Mouse (Mus musculus): Measurements from ENCODE around the gene Garem2.
"Not testable (repeated sequence)": the region's sequence is repeated elsewhere in the genome, so short reads cannot be mapped to it uniquely, and the experiment has no call there.

Garem2 gene

DNA sequence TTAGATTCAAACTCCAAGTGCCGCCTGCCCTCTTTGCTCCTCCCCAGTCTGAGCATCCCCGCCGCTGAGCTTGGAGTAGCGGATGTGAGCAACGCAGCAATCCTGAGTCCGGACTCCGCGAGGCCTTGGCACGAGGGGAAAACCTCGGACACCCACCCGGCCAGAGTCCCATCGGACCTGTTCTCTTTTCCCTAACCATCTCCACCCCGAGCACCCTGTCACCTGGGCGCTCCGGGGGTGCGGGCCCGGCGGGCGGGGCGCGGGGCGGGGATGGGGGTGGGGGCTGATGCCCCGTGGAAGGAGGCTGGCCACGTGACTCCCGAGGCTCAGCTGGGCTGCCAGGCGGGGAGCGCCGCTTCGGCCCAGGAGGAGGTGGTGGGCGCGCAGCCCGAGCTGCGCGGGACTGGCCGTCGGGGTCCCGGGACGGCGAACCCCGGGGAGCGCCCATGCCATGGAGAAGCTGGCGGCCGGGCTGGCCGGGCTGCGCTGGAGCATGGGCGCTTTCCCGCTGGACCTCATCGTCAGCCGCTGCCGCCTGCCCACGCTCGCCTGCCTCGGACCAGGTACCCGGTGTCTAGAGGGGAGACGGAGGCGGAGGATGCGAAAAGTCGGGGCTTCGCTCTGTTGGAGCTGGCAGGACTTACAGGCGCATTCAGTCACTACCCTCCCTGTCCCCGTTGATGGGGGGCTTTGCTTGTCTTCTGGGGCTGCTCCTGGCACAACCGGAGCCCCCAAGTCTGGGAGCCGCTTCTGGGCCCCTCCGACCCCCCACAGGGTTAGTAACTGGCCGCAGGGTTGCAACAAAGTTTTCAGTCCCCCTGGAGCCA is at the start of gene Garem2:
Garem2 (plus strand) TSS at position 321 of the 827 bp plus-strand sequence.
- DNase-seq (ENCODE audit: low spot score) = peak; percentile 53

DNA sequence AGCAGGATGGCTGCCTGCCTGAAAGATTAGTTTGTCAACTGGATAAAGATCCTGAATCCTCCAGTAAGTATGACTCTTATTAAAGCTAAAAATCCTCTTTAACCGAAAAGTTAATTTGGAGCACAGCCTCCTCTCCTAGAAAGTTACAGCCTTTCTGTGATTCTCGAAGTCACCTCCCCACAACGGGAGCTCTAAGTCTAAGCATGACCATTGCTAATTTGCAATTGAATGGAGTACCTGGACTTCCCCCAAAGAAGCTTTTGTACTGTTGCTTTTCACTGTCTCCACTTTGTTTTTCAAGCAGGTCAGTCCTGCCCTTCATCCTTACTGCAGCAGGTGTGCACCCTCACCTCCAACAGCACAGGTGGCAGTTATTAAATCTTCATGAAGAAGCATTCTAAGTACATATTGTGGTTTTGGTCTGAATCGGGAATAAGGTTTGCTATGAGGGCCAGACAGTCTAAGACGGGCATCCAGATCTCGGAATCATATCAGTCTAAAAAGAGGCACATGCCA is 46.7 kb upstream of the Garem2 start:
- no peak for DNase-seq (ENCODE audit: low spot score)

DNA sequence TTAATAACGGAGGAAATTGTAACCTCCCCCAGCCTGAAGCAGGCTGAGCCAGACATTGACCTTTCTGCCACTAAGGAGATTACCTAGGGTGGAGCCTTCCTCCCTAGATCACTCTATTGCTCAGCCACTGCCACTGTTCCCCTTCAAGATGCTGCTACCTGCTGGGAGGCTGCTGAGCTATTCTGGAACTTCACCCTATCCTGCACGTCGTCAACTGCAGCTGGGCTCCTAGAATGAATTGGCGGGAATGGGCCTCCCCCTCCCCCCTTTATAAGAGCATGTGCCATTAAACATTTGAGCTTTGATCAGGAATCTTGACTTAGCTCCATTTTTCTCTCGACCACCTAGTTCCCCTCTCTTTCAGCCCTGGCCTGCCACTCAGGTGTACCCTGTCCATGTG is 45.4 kb upstream of the Garem2 start:
- not testable (repeated sequence) for DNase-seq (ENCODE audit: low spot score)

DNA sequence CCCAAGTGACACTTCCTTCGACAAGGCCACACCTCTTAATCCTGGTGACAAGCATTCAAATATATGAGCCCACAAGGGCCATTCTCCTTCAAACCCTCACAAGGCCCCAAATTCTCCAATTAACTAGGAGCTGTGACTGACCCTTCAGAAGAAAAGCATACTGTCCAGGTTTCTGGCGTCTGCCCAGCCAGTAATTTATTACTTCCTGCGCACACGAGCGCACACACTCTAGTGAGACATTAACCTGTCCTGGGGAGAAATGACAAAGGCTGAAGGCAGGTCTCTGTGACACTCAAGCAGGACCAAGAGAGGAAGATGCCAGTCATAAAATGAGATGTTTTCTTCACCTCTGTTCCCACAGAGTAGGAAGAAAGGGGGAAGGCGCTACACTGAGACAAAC is 37.2 kb upstream of the Garem2 start:
- DNase-seq (ENCODE audit: low spot score) = no peak

DNA sequence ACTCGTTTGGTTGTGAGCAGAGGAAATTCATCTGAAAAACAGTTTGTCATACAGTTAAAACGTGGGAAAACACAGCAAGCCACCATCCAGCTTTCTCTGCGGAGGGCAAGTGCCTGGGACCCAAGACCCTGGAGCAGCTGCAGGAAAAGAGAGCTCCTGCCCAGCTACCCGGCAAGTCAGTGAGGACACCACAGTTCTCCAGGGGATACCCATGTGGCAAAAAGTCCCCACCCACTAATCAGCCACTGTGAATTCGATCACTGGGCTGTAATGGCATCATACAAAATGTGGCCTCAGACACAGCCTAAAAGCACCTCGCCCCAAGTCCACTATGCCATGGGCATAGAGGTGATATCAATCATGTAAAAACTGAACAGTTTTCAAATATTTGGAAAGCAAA is 33.3 kb upstream of the Garem2 start:
- DNase-seq (ENCODE audit: low spot score) = no peak

DNA sequence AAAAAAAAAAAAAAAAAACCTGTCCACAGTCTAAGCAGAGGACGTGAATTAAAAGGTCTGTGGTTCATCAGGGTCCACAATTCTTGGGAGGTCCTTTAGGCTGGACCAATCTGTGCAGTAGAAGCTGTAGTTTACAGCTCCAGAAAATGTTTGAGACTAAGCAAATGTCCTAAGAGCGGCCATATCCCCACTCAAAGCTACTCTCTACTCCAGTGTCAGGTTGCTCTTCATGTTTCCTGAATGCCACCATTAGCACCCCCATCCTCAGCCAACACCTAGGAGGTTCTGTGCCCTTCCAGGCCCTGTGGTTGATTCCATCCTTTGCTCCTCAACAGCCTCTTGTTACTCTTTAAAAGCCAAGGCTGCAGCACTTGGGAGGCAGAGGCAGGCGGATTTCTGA is 32.6 kb upstream of the Garem2 start:
- DNase-seq (ENCODE audit: low spot score) = no peak

DNA sequence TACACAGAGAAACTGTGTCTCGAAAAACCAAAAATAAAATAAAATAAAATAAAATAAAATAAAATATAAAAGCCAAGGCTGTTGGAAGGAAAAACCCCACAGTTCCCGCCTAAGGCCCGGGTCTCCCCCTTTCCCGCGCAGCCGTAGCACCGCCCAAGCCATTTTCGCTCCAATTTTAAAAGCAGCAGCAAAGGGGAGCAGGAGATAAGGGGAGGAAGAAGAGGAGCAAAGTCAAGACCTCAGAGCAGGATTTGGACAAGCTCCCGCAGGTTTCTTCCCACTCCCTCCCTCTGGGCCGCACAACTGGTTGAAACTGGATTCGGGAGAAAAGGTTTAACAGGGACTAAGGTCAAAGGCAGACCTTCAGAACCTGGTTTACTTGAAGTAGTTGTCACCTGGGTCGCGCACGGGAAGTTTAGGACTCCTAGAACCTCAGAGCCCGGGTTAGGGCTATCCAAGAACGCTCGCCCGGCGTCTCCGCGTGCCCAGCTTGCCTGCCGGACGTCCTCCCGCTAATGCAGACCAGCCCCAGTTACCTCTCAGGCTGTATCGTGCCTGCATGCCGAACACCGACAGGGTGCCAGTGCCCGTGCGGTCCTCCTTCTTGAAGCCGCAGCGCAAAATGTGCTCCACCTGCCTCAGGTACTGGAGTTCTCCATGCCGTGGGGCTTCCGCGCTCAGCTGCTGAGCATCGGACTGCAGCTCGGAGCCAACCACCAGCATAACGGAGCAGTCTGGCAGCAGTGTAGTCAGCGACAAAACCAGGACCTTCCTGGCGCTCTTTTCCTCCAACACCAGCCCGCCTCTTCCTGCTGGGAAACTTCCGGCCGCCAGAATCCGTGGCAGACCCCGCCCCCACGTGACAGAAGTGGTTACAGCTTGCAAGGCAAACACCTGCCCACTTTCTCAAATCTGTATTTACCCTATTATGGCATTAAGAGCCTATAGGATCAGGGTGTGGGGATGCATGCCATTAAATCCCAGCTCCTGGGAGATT is 31.8 kb upstream of the Garem2 start, which contains the start of gene Tyms:
Tyms (minus strand) TSS at position 793 of the 997 bp plus-strand sequence.
- peak; percentile 87 for DNase-seq (ENCODE audit: low spot score)

DNA sequence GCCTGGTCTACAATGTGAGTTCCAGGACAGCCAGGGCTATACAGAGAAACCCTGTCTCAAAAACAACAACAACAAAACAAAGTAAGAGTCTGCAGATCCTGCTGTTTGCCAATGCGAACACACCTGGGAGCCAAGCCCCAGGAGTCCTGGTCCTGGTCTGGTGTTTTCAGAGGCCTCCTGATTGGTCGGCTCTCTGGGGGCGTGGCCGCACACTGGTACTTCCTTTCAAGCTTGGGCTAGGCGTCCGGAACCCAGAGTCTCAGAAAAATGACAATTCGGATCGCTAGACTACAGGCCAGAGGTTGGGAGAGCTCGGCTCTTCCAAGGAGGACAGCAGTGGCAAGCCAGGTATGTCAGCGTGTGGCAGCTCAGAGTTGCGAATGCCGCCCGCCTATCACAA is 12.3 kb upstream of the Garem2 start:
- no peak for DNase-seq (ENCODE audit: low spot score)

DNA sequence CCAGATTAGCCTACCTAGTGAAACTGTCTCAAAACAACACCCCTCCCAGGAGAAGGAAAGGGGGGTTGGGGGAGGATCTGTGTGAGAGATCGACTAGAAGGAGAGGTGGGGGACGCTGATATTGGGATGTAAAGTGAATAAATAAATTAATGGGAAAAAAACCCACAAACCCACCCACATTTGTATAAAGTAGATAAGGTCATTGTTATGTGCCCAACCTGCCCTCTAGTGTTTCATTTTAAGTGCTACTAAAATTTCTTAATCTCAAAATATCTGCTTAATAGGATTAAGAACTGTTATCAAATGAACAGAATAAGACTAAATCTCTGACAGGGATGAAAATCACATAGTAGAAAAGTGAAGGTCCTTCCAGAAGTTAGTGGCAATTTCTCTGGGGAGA is 10.6 kb upstream of the Garem2 start:
- peak; percentile 23 for DNase-seq (ENCODE audit: low spot score)

DNA sequence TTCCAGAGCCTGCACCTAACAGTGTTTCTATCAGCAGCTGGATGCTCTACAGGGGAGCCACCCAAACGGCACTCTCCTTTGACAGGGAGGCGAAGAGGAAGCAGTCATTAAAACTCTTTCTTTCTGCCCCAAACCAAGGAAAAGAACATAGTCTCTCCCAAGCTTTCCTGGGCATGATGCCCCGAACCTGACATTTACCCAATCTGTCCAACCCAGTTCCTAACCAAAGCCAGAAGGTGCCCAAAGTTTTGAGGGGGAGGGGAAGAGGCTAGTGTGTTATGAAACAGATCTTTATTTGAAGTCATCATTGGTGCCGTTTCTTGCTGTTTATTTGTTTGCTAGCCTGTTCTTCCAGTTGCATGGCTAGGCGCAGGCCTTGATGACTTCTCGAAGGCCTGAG is 9.2 kb upstream of the Garem2 start:
- peak; percentile 23 for DNase-seq (ENCODE audit: low spot score)

DNA sequence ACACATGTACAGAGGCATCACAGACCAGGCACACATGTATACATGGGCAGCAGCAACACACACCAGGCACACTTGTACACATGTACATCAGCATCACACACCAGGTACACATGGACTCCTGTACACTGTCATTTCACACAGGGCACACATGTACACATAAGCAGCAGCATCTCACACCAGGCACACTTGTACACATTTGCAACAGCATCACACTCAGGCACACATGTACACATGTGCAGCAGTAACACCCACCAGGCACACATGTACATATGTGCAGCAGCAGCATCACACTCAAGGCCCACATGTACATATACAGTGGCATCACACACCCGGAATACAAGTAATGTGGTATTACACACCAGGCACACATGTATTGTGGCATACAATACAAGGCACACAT is 6.7 kb upstream of the Garem2 start:
- DNase-seq (ENCODE audit: low spot score) = no peak

DNA sequence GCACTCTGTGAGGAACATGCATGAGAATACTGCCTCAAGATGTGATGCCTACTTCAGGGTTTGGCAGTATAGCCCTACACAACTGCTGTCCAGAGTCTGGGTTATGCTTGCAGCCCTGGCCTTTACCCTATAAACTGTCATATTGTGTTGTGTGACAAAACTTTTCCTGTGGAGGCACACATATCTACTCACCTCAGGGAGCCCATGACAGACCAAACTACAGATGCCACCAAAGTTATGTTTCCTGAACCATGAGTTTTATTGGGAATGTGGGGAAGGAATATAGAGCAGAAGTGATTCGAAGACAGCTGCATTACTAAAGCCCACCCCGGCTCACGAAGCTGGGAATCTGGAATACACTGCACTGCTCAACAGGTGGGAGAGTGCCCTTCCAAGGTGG is 1.6 kb upstream of the Garem2 start:
- peak; percentile 29 for DNase-seq (ENCODE audit: low spot score)

DNA sequence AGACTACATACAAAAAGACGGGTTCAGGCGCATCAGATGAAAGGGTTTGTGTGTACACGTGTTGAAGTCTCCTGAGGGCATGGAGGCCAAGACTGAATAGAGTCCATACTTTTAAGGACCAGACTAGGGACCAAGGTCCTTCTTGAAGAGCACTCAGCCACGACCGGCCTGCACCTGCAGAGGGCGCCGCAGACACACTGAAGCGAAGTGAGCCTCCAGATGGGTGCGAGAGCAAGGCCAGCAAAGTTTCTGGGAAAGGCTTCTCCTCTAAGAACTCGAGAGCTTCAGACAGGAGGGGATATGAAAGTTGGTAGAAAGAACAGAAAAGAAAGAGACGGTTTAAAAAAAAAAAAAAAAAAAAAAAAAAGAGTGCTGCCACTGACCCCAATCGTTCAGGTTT is 622 bp upstream of the Garem2 start:
- DNase-seq (ENCODE audit: low spot score) = peak; percentile 75

DNA sequence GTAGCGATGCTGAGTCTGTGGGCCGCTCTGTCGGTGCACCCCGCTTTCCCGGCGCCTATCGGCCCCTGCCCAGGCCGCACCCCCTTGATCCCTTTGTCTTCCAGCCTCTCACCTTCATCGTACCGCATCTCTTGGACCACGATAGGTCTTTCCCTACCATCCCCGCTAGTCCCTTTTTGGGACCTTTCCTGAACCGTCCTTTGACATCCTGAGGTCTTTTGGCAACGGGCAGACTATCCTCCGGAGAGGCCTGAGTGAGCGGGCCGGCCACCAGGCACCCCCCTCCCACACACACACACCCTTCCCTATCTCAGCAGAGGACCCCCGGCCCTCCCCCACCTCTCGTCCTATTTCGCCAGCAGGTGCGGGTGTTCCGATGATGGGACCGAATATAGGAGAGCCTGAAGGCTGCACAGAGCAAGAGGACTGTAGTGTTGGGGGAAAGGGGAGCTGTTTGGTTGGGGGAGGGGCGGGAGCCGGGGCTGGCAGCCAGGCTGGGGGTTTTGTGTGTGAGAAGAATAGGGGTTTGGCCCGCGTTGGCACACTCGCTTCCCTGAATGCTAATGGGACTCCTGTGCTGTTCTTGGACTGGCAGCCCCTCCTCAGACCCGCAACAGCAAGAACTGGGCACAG is 823 bp downstream of the Garem2 start, which contains the start of gene 3110082J24Rik:
3110082J24Rik (minus strand) TSS at position 419 of the 633 bp plus-strand sequence.
- DNase-seq (ENCODE audit: low spot score) = peak; percentile 41

DNA sequence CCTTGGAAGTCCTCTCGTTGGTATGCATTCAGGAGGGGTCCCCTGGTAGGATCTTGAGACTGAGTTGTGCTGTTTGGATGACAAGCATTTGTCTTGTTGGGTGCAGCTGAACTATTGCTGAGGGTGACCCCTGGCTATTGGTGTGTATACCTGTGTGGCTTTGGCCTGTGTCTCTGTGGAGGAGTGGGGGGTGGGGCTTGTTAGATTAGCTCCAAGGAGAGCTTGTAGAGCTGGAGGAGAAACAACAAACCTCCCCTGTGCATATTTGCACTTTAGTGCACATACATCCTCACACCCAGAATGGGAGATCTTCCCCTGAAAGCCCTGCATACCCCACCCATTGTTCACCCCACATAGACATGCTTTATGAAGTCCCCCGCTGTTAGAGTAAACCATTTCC is 1.8 kb downstream of the Garem2 start:
- peak; percentile 37 for DNase-seq (ENCODE audit: low spot score)

DNA sequence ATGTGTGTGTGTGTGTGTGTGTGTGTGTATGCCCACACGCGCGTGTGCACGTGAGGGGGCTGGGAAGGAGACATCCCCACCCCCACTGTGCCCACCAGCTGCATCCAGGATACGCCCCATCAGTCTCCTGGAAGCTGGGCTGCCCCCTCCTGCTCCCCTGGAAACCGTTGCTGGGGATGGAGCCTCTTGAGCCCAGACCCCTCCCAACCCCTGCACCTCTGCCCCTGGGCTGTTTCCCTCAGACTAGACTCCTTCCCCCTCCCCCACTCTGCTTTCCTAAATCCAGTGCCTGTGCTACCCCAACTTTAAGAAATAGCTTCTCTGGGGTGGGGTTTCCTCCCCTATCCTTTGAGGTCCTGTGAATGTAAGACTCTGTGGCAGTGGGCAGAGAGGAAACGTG is 2.2 kb downstream of the Garem2 start:
- peak; percentile 41 for DNase-seq (ENCODE audit: low spot score)

DNA sequence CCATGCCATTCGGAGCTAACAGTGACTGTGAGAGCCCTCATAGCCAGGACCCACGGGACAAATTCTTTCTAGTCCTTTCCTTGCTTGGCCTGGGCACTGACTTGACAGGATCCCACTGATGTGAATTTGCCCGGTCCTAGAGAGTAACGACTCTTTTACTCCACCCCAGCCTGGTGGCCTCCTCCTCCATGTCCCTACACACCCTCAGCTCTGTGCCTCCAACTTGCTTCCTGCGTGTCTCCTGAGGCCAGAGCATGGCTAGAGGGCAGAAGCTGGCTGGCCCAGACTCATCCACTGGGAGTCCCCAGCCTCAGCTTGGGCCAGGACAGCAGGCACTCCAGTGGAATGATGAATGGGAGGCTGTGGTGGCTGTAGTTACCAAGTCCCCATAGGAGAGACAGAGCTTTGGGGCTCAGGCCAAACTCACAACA is 2.7 kb downstream of the Garem2 start:
- DNase-seq (ENCODE audit: low spot score) = peak; percentile 32

DNA sequence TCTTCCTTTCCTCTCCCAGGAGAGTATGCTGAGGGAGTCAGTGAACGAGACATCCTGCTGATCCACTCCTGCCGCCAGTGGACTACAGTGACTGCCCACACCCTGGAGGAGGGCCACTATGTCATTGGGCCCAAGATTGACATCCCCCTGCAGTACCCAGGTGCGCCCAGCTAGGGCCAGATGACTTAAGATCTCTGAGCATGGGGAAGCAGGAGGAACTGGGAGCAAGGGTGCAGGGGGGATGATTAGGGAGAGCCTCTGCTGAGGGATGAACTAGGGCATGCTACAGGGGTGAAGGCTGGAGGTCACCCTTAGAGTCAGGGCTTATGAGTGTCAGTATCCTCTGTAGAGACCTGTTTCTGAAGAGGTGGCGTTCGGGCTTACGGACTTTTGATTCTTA is 3.3 kb downstream of the Garem2 start:
- DNase-seq (ENCODE audit: low spot score) = peak; percentile 33

DNA sequence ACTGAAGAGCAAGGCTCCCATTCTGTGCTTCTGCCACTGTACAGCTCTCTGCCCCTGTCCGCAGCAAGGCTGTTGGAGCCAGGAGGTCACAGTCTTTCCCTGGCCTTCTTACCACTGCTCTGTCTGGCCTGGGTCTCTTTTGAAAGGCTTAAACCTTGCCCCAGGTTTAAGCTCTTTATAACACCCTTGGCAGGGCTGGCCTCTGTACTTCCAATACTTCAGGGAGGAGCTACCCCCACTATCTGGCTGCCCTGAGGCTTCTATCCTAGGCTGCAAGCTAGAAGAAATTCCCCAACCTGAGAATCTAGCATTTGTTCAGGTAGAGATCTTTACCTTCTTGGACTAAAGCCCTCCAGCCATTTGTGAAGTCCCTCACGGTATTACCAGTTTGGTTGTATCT is 4.9 kb downstream of the Garem2 start:
- no peak for DNase-seq (ENCODE audit: low spot score)

DNA sequence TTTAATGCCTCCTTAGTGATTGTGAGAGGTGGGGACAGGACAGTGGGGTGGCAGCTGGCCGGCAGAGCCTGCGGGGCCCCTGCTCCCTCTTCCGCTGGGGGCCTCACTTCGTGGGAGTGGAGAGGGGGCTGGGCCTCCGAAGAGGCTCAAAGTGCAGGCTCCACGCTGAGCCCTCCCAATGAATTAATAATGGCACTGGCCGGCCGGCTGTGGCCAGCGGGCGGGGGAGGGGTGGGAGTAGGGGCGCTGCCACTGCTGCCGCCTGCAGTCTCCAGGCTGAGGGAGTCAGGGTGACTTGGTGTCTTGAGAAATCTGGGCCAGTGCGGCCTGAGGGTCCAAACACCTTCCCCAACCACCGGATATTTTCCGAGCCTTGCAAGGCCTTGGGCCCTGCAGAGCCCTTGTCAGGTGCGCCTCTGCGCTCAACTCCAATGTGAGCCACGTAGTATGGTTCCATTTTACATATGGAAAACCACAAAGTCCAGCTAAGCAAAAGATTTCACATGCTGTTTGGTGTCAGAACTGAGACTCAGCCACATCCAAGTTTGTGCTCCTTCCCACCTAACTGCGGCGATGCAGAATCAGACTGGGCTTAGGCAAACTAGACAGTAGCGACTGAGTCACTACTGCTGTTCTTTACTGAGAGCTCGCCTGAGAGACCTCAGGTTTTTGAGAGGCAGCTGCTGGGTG is 5.6 kb downstream of the Garem2 start:
- no peak for DNase-seq (ENCODE audit: low spot score)

DNA sequence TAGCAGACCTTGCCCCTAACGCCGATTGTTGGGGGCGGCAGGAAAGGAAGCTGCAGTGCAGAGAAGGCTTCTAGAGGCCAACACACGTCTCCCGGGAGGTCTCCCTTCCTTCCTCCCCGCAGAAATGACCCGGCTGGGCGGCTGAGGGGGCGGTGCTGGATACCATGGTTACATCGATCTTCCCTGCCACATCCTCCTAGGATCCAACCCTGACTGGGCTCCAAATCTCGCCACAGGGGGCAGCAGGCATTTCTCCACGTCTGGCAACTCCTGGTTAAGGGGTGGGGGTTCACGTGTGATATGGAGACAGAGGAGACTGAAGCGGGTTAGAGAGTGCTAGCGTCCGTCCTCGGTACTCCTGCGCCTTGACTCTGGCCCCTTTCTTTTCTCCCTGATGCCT is 6.2 kb downstream of the Garem2 start:
- DNase-seq (ENCODE audit: low spot score) = peak; percentile 64
